Mouse (Mus musculus): Measurements from ENCODE around the gene Neto2. TPM values are rescaled to one million over a fixed set of nuclear protein-coding genes. Genes with fewer than 3 reads are reported as not detected.
"Not testable (repeated sequence)": the region's sequence is repeated elsewhere in the genome, so short reads cannot be mapped to it uniquely, and the experiment has no call there.

The Neto2 gene
- polyA plus RNA-seq, 1 experiment from 2014 or later, result 16.1 TPM

DNA sequence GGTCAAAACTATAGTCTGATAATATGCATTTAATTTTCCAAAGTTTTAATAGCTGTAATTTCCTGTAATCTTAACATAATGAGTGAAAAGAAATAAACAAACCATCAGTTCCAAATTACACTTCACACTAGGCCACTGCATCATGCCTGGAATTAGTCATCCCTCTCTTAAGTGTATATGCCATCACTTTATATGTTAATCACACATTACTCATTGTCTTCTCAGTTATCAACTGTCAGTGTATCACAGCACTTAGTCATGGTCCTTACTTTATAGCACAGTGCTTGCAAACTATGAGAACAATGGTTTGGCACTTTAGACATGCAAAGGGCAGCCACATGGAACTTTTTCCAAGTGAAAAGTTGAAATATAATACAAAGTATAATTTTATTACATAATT lies 52.2 kb downstream of the Neto2 start:
- no peak overlapping the region for H3K4me3 ChIP-seq (replicated peaks)
- ATAC-seq (ENCODE audit: insufficient number of reproducible peaks, insufficient read depth, low FRiP score, low TSS enrichment, low read depth), result no peak

GRCm38 (mm10) chr8:85644921-85645665 lies 55.6 kb downstream of the Neto2 start:
- H3K27me3 ChIP-seq, result no peaks in the 10 kb centered on the region
- H3K4me1 ChIP-seq (replicated peaks), result no peaks in the 10 kb centered on the region
- ATAC-seq (ENCODE audit: insufficient number of reproducible peaks, insufficient read depth, low FRiP score, low TSS enrichment, low read depth), result no peak
- 88% methylated on average over 4 of the region's 4 CpGs for WGBS
- no peak overlapping the region for H3K4me3 ChIP-seq (replicated peaks)
- H3K27ac ChIP-seq, result no peak overlapping the region
- H3K4me2 ChIP-seq, result no peak overlapping the region
- H3K9me3 ChIP-seq, result no peaks in the 10 kb centered on the region
- no peak overlapping the region for H3K9ac ChIP-seq (replicated peaks)
- H3K36me3 ChIP-seq, result peaks cover 35% of the 10 kb centered on the region

More for the DNA sequence above, 52.2 kb downstream of the Neto2 start:
- H3K4me2 ChIP-seq, result no peak overlapping the region
- no peaks in the 10 kb centered on the region for H3K4me1 ChIP-seq (replicated peaks)
- H3K27ac ChIP-seq, result no peak overlapping the region
- H3K27me3 ChIP-seq, result no peaks in the 10 kb centered on the region
- no peak overlapping the region for H3K9ac ChIP-seq (replicated peaks)
- peaks cover 28% of the 10 kb centered on the region for H3K36me3 ChIP-seq
- no peaks in the 10 kb centered on the region for H3K9me3 ChIP-seq

GRCm38 (mm10) chr8:85624450-85624849 lies 76.3 kb downstream of the Neto2 start:
- peaks cover 7% of the 10 kb centered on the region for H3K36me3 ChIP-seq
- no peak overlapping the region for H3K9ac ChIP-seq (replicated peaks)
- no peaks in the 10 kb centered on the region for H3K27me3 ChIP-seq
- no peak overlapping the region for H3K4me3 ChIP-seq (replicated peaks)
- no peak overlapping the region for H3K4me2 ChIP-seq
- H3K4me1 ChIP-seq (replicated peaks), result no peaks in the 10 kb centered on the region
- ATAC-seq (ENCODE audit: insufficient number of reproducible peaks, insufficient read depth, low FRiP score, low TSS enrichment, low read depth), result no peak
- 90% methylated on average over 6 of the region's 6 CpGs for WGBS
- no peaks in the 10 kb centered on the region for H3K9me3 ChIP-seq
- H3K27ac ChIP-seq, result no peak overlapping the region

GRCm38 (mm10) chr8:85623246-85623645 lies 77.5 kb downstream of the Neto2 start:
- ATAC-seq (ENCODE audit: insufficient number of reproducible peaks, insufficient read depth, low FRiP score, low TSS enrichment, low read depth), result no peak
- WGBS, result 94% methylated on average over 5 of the region's 5 CpGs
- H3K4me1 ChIP-seq (replicated peaks), result no peaks in the 10 kb centered on the region
- no peaks in the 10 kb centered on the region for H3K9me3 ChIP-seq
- H3K4me3 ChIP-seq (replicated peaks), result no peak overlapping the region
- no peaks in the 10 kb centered on the region for H3K36me3 ChIP-seq
- no peak overlapping the region for H3K27ac ChIP-seq
- no peaks in the 10 kb centered on the region for H3K27me3 ChIP-seq
- no peak overlapping the region for H3K9ac ChIP-seq (replicated peaks)
- H3K4me2 ChIP-seq, result no peak overlapping the region

- H3K9me3 ChIP-seq, result 0 out of 2 replicates have a peak, but pooled peaks cover 9% of the 10 kb centered on the region
- H3K27me3 ChIP-seq, result no peaks in the 10 kb centered on the region
- H3K36me3 ChIP-seq, result no peaks in the 10 kb centered on the region
- H3K4me2 ChIP-seq, result no peak overlapping the region
- no peak overlapping the region for H3K27ac ChIP-seq
- H3K9ac ChIP-seq (replicated peaks), result no peak overlapping the region
- ATAC-seq (ENCODE audit: insufficient number of reproducible peaks, insufficient read depth, low FRiP score, low TSS enrichment, low read depth), result no peak
- no peak overlapping the region for H3K4me3 ChIP-seq (replicated peaks)
- 85% methylated on average over 3 of the region's 3 CpGs for WGBS
- no peaks in the 10 kb centered on the region for H3K4me1 ChIP-seq (replicated peaks)
Measured at GRCm38 (mm10) chr8:85618789-85619188, 81.9 kb downstream of the Neto2 start.

DNA sequence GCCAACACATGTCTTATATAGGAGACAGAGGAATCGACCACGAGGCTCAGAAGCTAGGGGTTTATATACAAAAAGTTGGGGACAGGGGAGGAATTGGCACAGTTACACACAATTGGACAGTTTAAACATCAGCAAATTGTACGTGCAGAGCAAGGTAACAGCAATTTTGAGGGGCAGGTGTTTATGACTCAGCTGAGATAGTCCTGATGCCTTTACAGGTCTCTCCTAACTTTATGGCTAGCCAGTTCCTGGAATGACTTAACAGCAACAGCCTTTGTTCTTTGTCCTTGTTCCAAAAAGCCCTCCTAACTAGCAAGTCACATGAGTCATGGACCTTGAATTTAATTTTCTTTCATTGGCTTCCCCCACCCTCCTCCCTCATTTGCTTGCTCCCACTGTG lies 83.6 kb downstream of the Neto2 start:
- ATAC-seq (ENCODE audit: insufficient number of reproducible peaks, insufficient read depth, low FRiP score, low TSS enrichment, low read depth); H3K27ac ChIP-seq; H3K9ac ChIP-seq (replicated peaks); H3K4me3 ChIP-seq (replicated peaks); H3K4me1 ChIP-seq (replicated peaks); H3K9me3 ChIP-seq; H3K36me3 ChIP-seq; H3K27me3 ChIP-seq; H3K4me2 ChIP-seq: not testable (repeated sequence)
- WGBS, result 80% methylated on average over 3 of the region's 3 CpGs

- Histone ChIP-seq H3K4me1 (replicated peaks) (no peaks in the 10 kb centered on the region; the same call in 1 of the 2 replicates), H3K4me3 (replicated peaks) (no peak overlapping the region), H3K9me3 (no peaks in the 10 kb centered on the region), H3K27ac (no peak overlapping the region), H3K4me2 (no peak overlapping the region), H3K36me3 (no peaks in the 10 kb centered on the region), H3K27me3 (no peaks in the 10 kb centered on the region), H3K9ac (replicated peaks) (no peak overlapping the region)
- ATAC-seq (ENCODE audit: insufficient number of reproducible peaks, insufficient read depth, low FRiP score, low TSS enrichment, low read depth), result no peak
- 79% methylated on average over 2 of the region's 2 CpGs for WGBS
Measured at GRCm38 (mm10) chr8:85608836-85609235, 91.9 kb downstream of the Neto2 start.

- Histone ChIP-seq H3K9ac (replicated peaks) (no peak overlapping the region), H3K4me2 (no peak overlapping the region), H3K4me3 (replicated peaks) (no peak overlapping the region), H3K9me3 (no peaks in the 10 kb centered on the region), H3K27ac (no peak overlapping the region), H3K36me3 (no peaks in the 10 kb centered on the region), H3K4me1 (replicated peaks) (no peaks in the 10 kb centered on the region; the same call in 1 of the 2 replicates), H3K27me3 (no peaks in the 10 kb centered on the region)
- ATAC-seq (ENCODE audit: insufficient number of reproducible peaks, insufficient read depth, low FRiP score, low TSS enrichment, low read depth), result no peak
Measured at GRCm38 (mm10) chr8:85607804-85608203, 92.9 kb downstream of the Neto2 start.

- no peak for ATAC-seq (ENCODE audit: insufficient number of reproducible peaks, insufficient read depth, low FRiP score, low TSS enrichment, low read depth)
- Histone ChIP-seq H3K27me3 (no peaks in the 10 kb centered on the region), H3K9me3 (no peaks in the 10 kb centered on the region), H3K36me3 (no peaks in the 10 kb centered on the region), H3K4me1 (replicated peaks) (no peaks in the 10 kb centered on the region; the same call in 1 of the 2 replicates), H3K27ac (no peak overlapping the region), H3K4me2 (no peak overlapping the region), H3K9ac (replicated peaks) (no peak overlapping the region), H3K4me3 (replicated peaks) (no peak overlapping the region)
- 61% methylated on average over 1 of the region's 1 CpGs for whole genome bisulfite sequencing
Measured at GRCm38 (mm10) chr8:85606974-85607373, 93.8 kb downstream of the Neto2 start.

DNA sequence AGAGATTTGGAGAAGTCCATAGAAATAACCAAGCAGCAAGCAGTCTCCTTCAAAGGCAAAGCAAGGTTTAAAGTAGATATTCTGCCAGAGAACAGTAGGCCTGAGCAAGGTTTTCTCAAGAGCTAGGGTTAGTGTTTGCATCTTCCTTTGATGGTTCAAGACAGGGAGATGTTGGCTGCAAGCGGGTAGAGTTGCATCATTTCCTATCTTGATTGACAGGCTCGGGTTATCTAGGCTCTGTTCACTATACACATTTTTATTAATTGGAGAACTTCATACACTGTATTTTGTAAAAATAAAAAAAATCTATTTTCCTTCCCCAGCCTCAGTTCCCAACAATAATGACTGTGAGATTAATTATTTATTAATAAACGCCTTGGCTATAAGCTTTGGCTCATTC lies 94.2 kb downstream of the Neto2 start:
- Histone ChIP-seq H3K9me3 (no peaks in the 10 kb centered on the region), H3K4me2 (no peak overlapping the region), H3K4me1 (replicated peaks) (no peaks in the 10 kb centered on the region; the same call in 1 of the 2 replicates), H3K27ac (no peak overlapping the region), H3K4me3 (replicated peaks) (no peak overlapping the region), H3K27me3 (no peaks in the 10 kb centered on the region), H3K9ac (replicated peaks) (no peak overlapping the region), H3K36me3 (no peaks in the 10 kb centered on the region)
- ATAC-seq (ENCODE audit: insufficient number of reproducible peaks, insufficient read depth, low FRiP score, low TSS enrichment, low read depth), result no peak
- WGBS, result 92% methylated on average over 3 of the region's 3 CpGs

DNA sequence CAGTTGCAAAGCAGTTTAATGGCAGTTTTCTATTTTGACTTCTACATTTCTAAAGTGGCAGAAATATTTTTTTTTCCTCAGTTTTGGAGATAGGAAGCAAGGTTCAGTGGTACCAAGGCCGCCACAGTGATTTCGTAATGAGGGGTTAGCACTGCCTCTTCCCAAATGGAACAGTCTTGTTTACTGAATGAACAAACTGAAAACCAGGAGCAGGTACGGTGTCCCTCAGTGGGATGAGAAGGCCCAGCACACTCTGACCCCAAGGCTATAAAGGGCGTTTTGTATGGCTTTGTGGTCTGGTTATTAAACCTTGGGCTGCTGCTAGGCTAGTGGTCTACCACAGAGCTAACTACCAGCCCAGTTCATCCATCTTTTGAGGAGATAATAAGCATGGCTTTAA lies 96.5 kb downstream of the Neto2 start:
- H3K27ac ChIP-seq, result no peak overlapping the region
- no peak overlapping the region for H3K4me3 ChIP-seq (replicated peaks)
- no peak for ATAC-seq (ENCODE audit: insufficient number of reproducible peaks, insufficient read depth, low FRiP score, low TSS enrichment, low read depth)
- H3K4me1 ChIP-seq (replicated peaks), result no peaks in the 10 kb centered on the region; the same call in 1 of the 2 replicates
- H3K4me2 ChIP-seq, result no peak overlapping the region
- WGBS, result 72% methylated on average over 4 of the region's 4 CpGs
- no peaks in the 10 kb centered on the region for H3K27me3 ChIP-seq
- no peaks in the 10 kb centered on the region for H3K9me3 ChIP-seq
- no peak overlapping the region for H3K9ac ChIP-seq (replicated peaks)
- H3K36me3 ChIP-seq, result no peaks in the 10 kb centered on the region

All from limb, embryonic 12.5 days (tissue).